Mouse (Mus musculus) olfactory bulb, adult 2 months (tissue): ENCODE measurements around the gene Tfpi. TPM values are rescaled to one million over a fixed set of nuclear protein-coding genes. Genes with fewer than 3 reads are reported as not detected.

Experiments used
- H3K27ac ChIP-seq: fragments of 200-500 bp; 2 replicates; pipeline ENCODE4 v1.5.1; 2012; ENCODE audit warnings: low read depth, low read length; ENCODE audit not compliant: insufficient read depth
- H3K4me1 ChIP-seq: fragments of 200-500 bp; 2 replicates; pipeline ENCODE4 v1.6.1; 2012; ENCODE audit warnings: low read length; ENCODE audit not compliant: control insufficient read depth, insufficient read depth
- H3K4me3 ChIP-seq: fragments of 200-500 bp; 2 replicates; pipeline ENCODE4 v1.5.1; 2012; ENCODE audit warnings: mild to moderate bottlenecking, low read depth, low read length, moderate library complexity; ENCODE audit not compliant: insufficient read depth
- CTCF ChIP-seq: fragments of 200-500 bp; IDR thresholded peaks from 2 replicates; pipeline ENCODE4 v1.5.1; 2012; ENCODE audit warnings: low read depth, mild to moderate bottlenecking, low read length, moderate library complexity; ENCODE audit not compliant: insufficient read depth
- POLR2A ChIP-seq: fragments of 200-500 bp; IDR thresholded peaks from 2 replicates; pipeline ENCODE4 v1.6.1; 2012; ENCODE audit warnings: mild to moderate bottlenecking, low read depth, low read length, moderate library complexity; ENCODE audit not compliant: insufficient read depth
- WGBS: fragments of 180-500 bp; shearing (Covaris S2); methylation state at CpG from one replicate; pipeline ENCODE4 v1.1.7; 2018; 5-methylcytosine and 5-hydroxymethylcytosine counted together
- polyA plus RNA-seq: library from polyadenylated mRNA; stranded (reverse); fragments of >200 nt; gene quantifications from 2 replicates; pipeline ENCODE4 v1.2.4, GENCODE M21; 2012; ENCODE audit warnings: low replicate concordance; ENCODE audit not compliant: missing spikeins, insufficient read depth, insufficient read length

Gene Tfpi
- polyA plus RNA-seq, 1 experiment: not detected

- Histone ChIP-seq H3K27ac (no peak overlapping the region), H3K4me1 (no peaks in the 10 kb centered on the region), H3K4me3 (no peak overlapping the region)
- TF ChIP-seq POLR2A: no peak
- TF ChIP-seq CTCF: no peak
- WGBS: 67% methylated on average over 11 of the region's 11 CpGs
These were observed 16.9 kb downstream of the Tfpi start for GRCm38 (mm10) chr2:84459651-84460177.

GRCm38 (mm10) chr2:84457221-84457620 lies 19.4 kb downstream of the Tfpi start:
- WGBS: 86% methylated on average over 6 of the region's 6 CpGs
- TF ChIP-seq POLR2A: no peak
- no peak for TF ChIP-seq CTCF
- Histone ChIP-seq H3K4me1 (no peaks in the 10 kb centered on the region), H3K27ac (no peak overlapping the region), H3K4me3 (no peak overlapping the region)

GRCm38 (mm10) chr2:84455236-84455799 lies 21.3 kb downstream of the Tfpi start:
- no peak overlapping the region for H3K4me3 ChIP-seq
- no peak for TF ChIP-seq CTCF
- TF ChIP-seq POLR2A: no peak
- WGBS: 4% methylated on average over 5 of the region's 5 CpGs
- H3K27ac ChIP-seq: no peak overlapping the region
- no peaks in the 10 kb centered on the region for H3K4me1 ChIP-seq

- TF ChIP-seq CTCF (no peak), POLR2A (no peak)
- H3K27ac ChIP-seq: no peak overlapping the region
- no peaks in the 10 kb centered on the region for H3K4me1 ChIP-seq
- no peak overlapping the region for H3K4me3 ChIP-seq
- 56% methylated on average over 10 of the region's 10 CpGs for WGBS
These were observed 21.9 kb downstream of the Tfpi start for GRCm38 (mm10) chr2:84454551-84455235.

- TF ChIP-seq POLR2A: no peak
- no peak for TF ChIP-seq CTCF
- Histone ChIP-seq H3K4me3 (no peak overlapping the region), H3K4me1 (no peaks in the 10 kb centered on the region), H3K27ac (no peak overlapping the region)
- 8% methylated on average over 5 of the region's 5 CpGs for WGBS
These were observed 22.5 kb downstream of the Tfpi start for GRCm38 (mm10) chr2:84454051-84454450.

DNA sequence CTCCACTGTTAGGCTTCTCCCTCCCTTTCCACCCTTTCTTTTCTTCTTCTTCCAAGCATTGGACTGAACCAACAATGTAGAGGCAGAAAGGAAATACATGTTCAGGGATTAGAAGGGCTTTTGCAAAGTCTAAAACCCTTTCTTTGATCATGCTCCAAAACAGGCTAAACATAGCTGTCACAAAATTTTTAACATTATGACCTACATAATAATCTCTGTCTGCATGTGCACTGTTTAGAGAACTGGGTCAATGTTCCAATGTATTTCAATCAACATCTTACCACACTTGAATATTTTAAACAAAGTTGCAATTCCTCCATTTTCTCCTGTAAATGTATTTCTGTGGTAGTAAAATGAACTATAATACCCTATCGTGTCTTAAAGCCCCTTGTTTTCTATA lies 31.1 kb downstream of the Tfpi start:
- Histone ChIP-seq H3K4me1 (no peaks in the 10 kb centered on the region), H3K27ac (no peak overlapping the region), H3K4me3 (no peak overlapping the region)
- no peak for TF ChIP-seq POLR2A
- 79% methylated on average over 1 of the region's 1 CpGs for WGBS

GRCm38 (mm10) chr2:84441940-84442339 lies 34.6 kb downstream of the Tfpi start:
- TF ChIP-seq CTCF (no peak), POLR2A (no peak)
- WGBS: 87% methylated on average over 5 of the region's 5 CpGs
- Histone ChIP-seq H3K4me1 (no peaks in the 10 kb centered on the region), H3K27ac (no peak overlapping the region), H3K4me3 (no peak overlapping the region)

GRCm38 (mm10) chr2:84429724-84430123 lies 46.9 kb downstream of the Tfpi start:
- TF ChIP-seq CTCF (no peak), POLR2A (no peak)
- no peak overlapping the region for H3K4me3 ChIP-seq
- 49% methylated on average over 11 of the region's 11 CpGs for WGBS
- no peaks in the 10 kb centered on the region; the same call in 1 of the 2 replicates for H3K4me1 ChIP-seq
- H3K27ac ChIP-seq: no peak overlapping the region

DNA sequence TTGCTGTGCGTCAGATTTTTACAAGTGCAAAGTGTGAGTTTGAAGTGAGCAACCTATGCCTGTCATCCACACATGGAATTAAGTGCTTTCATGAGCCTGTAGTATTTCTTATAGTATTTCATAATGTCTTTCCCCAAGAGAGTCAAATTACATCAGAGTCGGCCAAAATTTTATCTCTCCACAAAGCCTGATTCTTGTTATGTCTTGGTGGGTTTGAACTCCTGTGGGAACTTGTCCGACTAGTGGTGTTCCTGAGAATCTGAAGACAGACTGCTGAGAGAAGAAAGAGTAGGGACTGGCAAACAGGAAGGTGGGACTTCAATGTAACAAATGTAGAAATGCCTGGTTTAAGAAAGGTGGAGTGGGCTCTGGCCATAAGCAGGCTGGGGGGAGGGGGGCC lies 47.7 kb downstream of the Tfpi start:
- Histone ChIP-seq H3K27ac (no peak overlapping the region), H3K4me3 (no peak overlapping the region), H3K4me1 (no peaks in the 10 kb centered on the region; the same call in 1 of the 2 replicates)
- TF ChIP-seq POLR2A (no peak), CTCF (no peak)
- WGBS: 85% methylated on average over 3 of the region's 3 CpGs
